In genomic region chr2:128545447-128545846, GRCm38 (mm10) we compare ENCODE assay signal across 26 mouse cellular contexts. TPM values are rescaled to one million over a fixed set of nuclear protein-coding genes. Genes with fewer than 3 reads are reported as not detected.
DNase-seq lines count a peak whose midpoint lies in the region; ATAC-seq and TF ChIP-seq lines count a peak whose summit lies in the region.
"Had no signal": no experiment of that assay in that cellular context is flagged by ENCODE, and none has a peak within 500 bp of the region (broad histone marks: within the 10 kb centered on the region; RNA-seq: fewer than 3 reads in every experiment).

No protein-coding gene starts in this region.

- no peak for DNase-seq in forebrain, embryonic 14.5 days (ENCODE audit: low spot score)
- no peak for DNase-seq in stomach, postnatal 0 days (ENCODE audit: low spot score)
- no peak for DNase-seq in embryonic facial prominence, embryonic 10.5 days (ENCODE audit: low spot score)
- no peak for DNase-seq in limb, embryonic 14.5 days (ENCODE audit: low spot score)
- no peak for DNase-seq in hindbrain, embryonic 11.5 days (ENCODE audit: low spot score)
- DNase-seq: cerebellum, adult 11-12 months; cerebellum, adult 9-10 months; heart, adult 11 months had no signal

- H3K36me3 ChIP-seq in forebrain, embryonic 12.5 days (replicated peaks), result no peaks in the 10 kb centered on the region
- H3K36me3 ChIP-seq in forebrain, embryonic 14.5 days (ENCODE audit: control insufficient read depth, insufficient read depth, low read length), result no peaks in the 10 kb centered on the region
- no peaks in the 10 kb centered on the region for H3K36me3 ChIP-seq in stomach, embryonic 15.5 days
- H3K36me3 ChIP-seq in stomach, postnatal 0 days (ENCODE audit: control insufficient read depth, insufficient read depth, low read length), result no peaks in the 10 kb centered on the region
- H3K36me3 ChIP-seq in embryonic facial prominence, embryonic 10.5 days (replicated peaks), result no peaks in the 10 kb centered on the region
- no peaks in the 10 kb centered on the region for H3K36me3 ChIP-seq in limb, embryonic 14.5 days (ENCODE audit: control insufficient read depth, insufficient read depth, low read length)
- H3K36me3 ChIP-seq in hindbrain, embryonic 11.5 days (ENCODE audit: control insufficient read depth, insufficient read depth, low read length), result no peaks in the 10 kb centered on the region
- H3K36me3 ChIP-seq: embryonic facial prominence, embryonic 12.5 days; heart, embryonic 10.5 days had no signal

- no peaks in the 10 kb centered on the region for H3K27me3 ChIP-seq in forebrain, embryonic 12.5 days
- H3K27me3 ChIP-seq in forebrain, embryonic 14.5 days (replicated peaks; ENCODE audit: control insufficient read depth, insufficient read depth, low read length), result no peaks in the 10 kb centered on the region
- no peaks in the 10 kb centered on the region for H3K27me3 ChIP-seq in stomach, embryonic 15.5 days (replicated peaks)
- no peaks in the 10 kb centered on the region for H3K27me3 ChIP-seq in stomach, postnatal 0 days (ENCODE audit: control insufficient read depth, insufficient read depth, low read length)
- H3K27me3 ChIP-seq in embryonic facial prominence, embryonic 10.5 days (replicated peaks; ENCODE audit: low read depth, poor library complexity, severe bottlenecking), result no peaks in the 10 kb centered on the region
- no peaks in the 10 kb centered on the region for H3K27me3 ChIP-seq in limb, embryonic 14.5 days (ENCODE audit: control insufficient read depth, insufficient read depth, low read length)
- H3K27me3 ChIP-seq in hindbrain, embryonic 11.5 days (ENCODE audit: control insufficient read depth, insufficient read depth, low read length), result no peaks in the 10 kb centered on the region
- H3K27me3 ChIP-seq: embryonic facial prominence, embryonic 12.5 days; forebrain, embryonic 13.5 days had no signal

- no peak for TF ChIP-seq CTCF in stomach, postnatal 0 days (IDR thresholded peaks at IDR 0.05; ENCODE audit: low read depth)

- TF ChIP-seq POLR2A in limb, embryonic 14.5 days (IDR thresholded peaks at IDR 0.05; ENCODE audit: borderline replicate concordance, extremely low read depth, insufficient read depth, insufficient read length), result no peak

- no peak overlapping the region for H3K4me2 ChIP-seq in forebrain, embryonic 12.5 days
- no peak overlapping the region for H3K4me2 ChIP-seq in forebrain, embryonic 14.5 days (ENCODE audit: low read length)
- no peak overlapping the region for H3K4me2 ChIP-seq in stomach, embryonic 15.5 days
- no peak overlapping the region for H3K4me2 ChIP-seq in stomach, postnatal 0 days (replicated peaks; ENCODE audit: low read depth)
- H3K4me2 ChIP-seq in limb, embryonic 14.5 days (replicated peaks; ENCODE audit: low read depth, low read length, severe bottlenecking), result no peak overlapping the region
- H3K4me2 ChIP-seq in hindbrain, embryonic 11.5 days (replicated peaks; ENCODE audit: low read depth, low read length), result no peak overlapping the region
- H3K4me2 ChIP-seq: embryonic facial prominence, embryonic 12.5 days; forebrain, embryonic 13.5 days; hindbrain, embryonic 14.5 days had no signal

- no peak overlapping the region for H3K4me3 ChIP-seq in forebrain, embryonic 12.5 days (replicated peaks)
- H3K4me3 ChIP-seq in forebrain, embryonic 14.5 days (ENCODE audit: low read depth, low read length), result no peak overlapping the region
- no peak overlapping the region for H3K4me3 ChIP-seq in stomach, embryonic 15.5 days (replicated peaks)
- H3K4me3 ChIP-seq in stomach, postnatal 0 days (ENCODE audit: low read depth, low read length), result no peak overlapping the region
- no peak overlapping the region for H3K4me3 ChIP-seq in embryonic facial prominence, embryonic 10.5 days
- no peak overlapping the region for H3K4me3 ChIP-seq in limb, embryonic 14.5 days (replicated peaks; ENCODE audit: low read length)
- H3K4me3 ChIP-seq in hindbrain, embryonic 11.5 days (ENCODE audit: low read depth, low read length), result no peak overlapping the region
- H3K4me3 ChIP-seq: embryonic facial prominence, embryonic 12.5 days; forebrain, embryonic 13.5 days; heart, embryonic 10.5 days had no signal

- 61% methylated on average over 7 of the region's 7 CpGs for WGBS in forebrain, embryonic 12.5 days
- WGBS in forebrain, embryonic 14.5 days, result 60% methylated on average over 7 of the region's 7 CpGs
- WGBS in stomach, embryonic 15.5 days, result 82% methylated on average over 7 of the region's 7 CpGs
- 82% methylated on average over 7 of the region's 7 CpGs for WGBS in stomach, postnatal 0 days
- 78% methylated on average over 7 of the region's 7 CpGs for whole genome bisulfite sequencing in embryonic facial prominence, embryonic 10.5 days
- WGBS in limb, embryonic 14.5 days, result 73% methylated on average over 7 of the region's 7 CpGs
- 75% methylated on average over 7 of the region's 7 CpGs for WGBS in hindbrain, embryonic 11.5 days

- H3K27ac ChIP-seq in forebrain, embryonic 12.5 days, result peak overlapping the region; percentile 15; the same call in 1 of the 2 replicates
- H3K27ac ChIP-seq in forebrain, embryonic 14.5 days (ENCODE audit: low read depth, low read length), result no peak overlapping the region
- 0 out of 2 replicates have a peak overlapping the region, but pooled peaks have one; percentile 26 for H3K27ac ChIP-seq in stomach, embryonic 15.5 days
- H3K27ac ChIP-seq in stomach, postnatal 0 days (replicated peaks), result no peak overlapping the region
- peak overlapping the region; percentile 68 for H3K27ac ChIP-seq in embryonic facial prominence, embryonic 10.5 days (replicated peaks)
- 0 out of 2 replicates have a peak overlapping the region, but pooled peaks have one; percentile 13 for H3K27ac ChIP-seq in limb, embryonic 14.5 days (replicated peaks; ENCODE audit: low read depth, low read length)
- H3K27ac ChIP-seq in hindbrain, embryonic 11.5 days (ENCODE audit: low read depth, low read length), result no peak overlapping the region
- H3K27ac ChIP-seq: embryonic facial prominence, embryonic 12.5 days; forebrain, embryonic 13.5 days; heart, embryonic 10.5 days; hindbrain, embryonic 14.5 days had no signal

- H3K9ac ChIP-seq in forebrain, embryonic 12.5 days, result no peak overlapping the region
- no peak overlapping the region for H3K9ac ChIP-seq in forebrain, embryonic 14.5 days (ENCODE audit: low read length)
- H3K9ac ChIP-seq in stomach, embryonic 15.5 days, result no peak overlapping the region
- no peak overlapping the region for H3K9ac ChIP-seq in stomach, postnatal 0 days (ENCODE audit: low read length)
- H3K9ac ChIP-seq in limb, embryonic 14.5 days (ENCODE audit: low read depth, low read length, severe bottlenecking), result no peak overlapping the region
- no peak overlapping the region for H3K9ac ChIP-seq in hindbrain, embryonic 11.5 days (ENCODE audit: low read depth, low read length)
- H3K9ac ChIP-seq: embryonic facial prominence, embryonic 12.5 days; forebrain, embryonic 13.5 days; hindbrain, embryonic 14.5 days had no signal

- H3K9me3 ChIP-seq in forebrain, embryonic 12.5 days, result no peaks in the 10 kb centered on the region
- H3K9me3 ChIP-seq in forebrain, embryonic 14.5 days (replicated peaks; ENCODE audit: control insufficient read depth, low read length), result no peaks in the 10 kb centered on the region
- H3K9me3 ChIP-seq in stomach, embryonic 15.5 days, result no peaks in the 10 kb centered on the region
- H3K9me3 ChIP-seq in stomach, postnatal 0 days (ENCODE audit: control insufficient read depth, low read length), result no peaks in the 10 kb centered on the region
- no peaks in the 10 kb centered on the region for H3K9me3 ChIP-seq in embryonic facial prominence, embryonic 10.5 days
- H3K9me3 ChIP-seq in limb, embryonic 14.5 days (ENCODE audit: control insufficient read depth, low read length), result no peaks in the 10 kb centered on the region
- no peaks in the 10 kb centered on the region for H3K9me3 ChIP-seq in hindbrain, embryonic 11.5 days (ENCODE audit: control insufficient read depth, low read length)
- H3K9me3 ChIP-seq: embryonic facial prominence, embryonic 12.5 days; forebrain, embryonic 13.5 days; heart, embryonic 10.5 days had no signal

- H3K4me1 ChIP-seq in forebrain, embryonic 12.5 days, result peaks cover 13% of the 10 kb centered on the region
- H3K4me1 ChIP-seq in forebrain, embryonic 14.5 days (ENCODE audit: control insufficient read depth, insufficient read depth, low read length), result no peaks in the 10 kb centered on the region
- H3K4me1 ChIP-seq in stomach, embryonic 15.5 days, result peaks cover 38% of the 10 kb centered on the region
- no peaks in the 10 kb centered on the region; the same call in 1 of the 2 replicates for H3K4me1 ChIP-seq in stomach, postnatal 0 days (replicated peaks; ENCODE audit: control insufficient read depth, insufficient read depth)
- H3K4me1 ChIP-seq in embryonic facial prominence, embryonic 10.5 days, result peaks cover 30% of the 10 kb centered on the region
- peaks cover 46% of the 10 kb centered on the region for H3K4me1 ChIP-seq in limb, embryonic 14.5 days (ENCODE audit: control insufficient read depth, insufficient read depth, low read length)
- H3K4me1 ChIP-seq in hindbrain, embryonic 11.5 days (replicated peaks; ENCODE audit: control insufficient read depth, insufficient read depth, low read length), result no peaks in the 10 kb centered on the region

- no peak for TF ChIP-seq EP300 in stomach, postnatal 0 days (optimal IDR thresholded peaks at IDR 0.05)

- no peak for ATAC-seq in forebrain, embryonic 12.5 days (ENCODE audit: low FRiP score)
- ATAC-seq in forebrain, embryonic 14.5 days, result no peak
- ATAC-seq in stomach, embryonic 15.5 days (ENCODE audit: insufficient read depth, low FRiP score, low read depth), result no peak
- no peak for ATAC-seq in stomach, postnatal 0 days (ENCODE audit: low FRiP score, low TSS enrichment)
- no peak for ATAC-seq in limb, embryonic 14.5 days (ENCODE audit: low FRiP score, low read depth)
- no peak for ATAC-seq in megakaryocyte-erythroid progenitor cell, adult 5-6 weeks (replicated peaks; ENCODE audit: low FRiP score, low TSS enrichment, poor library complexity, severe bottlenecking)
- no peak for ATAC-seq in hindbrain, embryonic 11.5 days (ENCODE audit: low FRiP score)
- ATAC-seq: forebrain, embryonic 13.5 days had no signal

RNA-seq across cellular contexts. Expression of gene Spdye4c, which starts 45.6 kb away (rescaled TPM):
- not detected in 2 replicates for polyA plus RNA-seq in forebrain, embryonic 12.5 days (2016; fragmentation: Nextera tagmentation; extraction: Ambion mirVana)
- not detected in 2 replicates for polyA plus RNA-seq in forebrain, embryonic 14.5 days (2014; fragmentation: Nextera tagmentation; extraction: Ambion mirVana)
- polyA plus RNA-seq in stomach, embryonic 15.5 days (2015; fragmentation: Nextera tagmentation; extraction: Ambion mirVana), result not detected in 2 replicates
- not detected in 2 replicates for polyA plus RNA-seq in stomach, postnatal 0 days (2015; fragmentation: Nextera tagmentation; extraction: Ambion mirVana)
- not detected in 2 replicates for polyA plus RNA-seq in embryonic facial prominence, embryonic 10.5 days (2016; fragmentation: Nextera tagmentation; extraction: Ambion mirVana)
- not detected in 2 replicates for polyA plus RNA-seq in limb, embryonic 14.5 days (2012; rRNA removed)
- polyA plus RNA-seq in limb, embryonic 14.5 days (2014; fragmentation: Nextera tagmentation; extraction: Ambion mirVana), result not detected in 2 replicates
- total RNA-seq in megakaryocyte-erythroid progenitor cell, adult 5-6 weeks (2014; fragmentation: Nextera tagmentation), result not detected in 2 replicates
- not detected in 2 replicates for total RNA-seq in megakaryocyte-erythroid progenitor cell, adult 5-6 weeks (2017)
- not detected in 2 replicates for polyA plus RNA-seq in hindbrain, embryonic 11.5 days (2014; fragmentation: Nextera tagmentation; extraction: Ambion mirVana)
- total RNA-seq: adrenal gland, postnatal 10 days; adrenal gland, postnatal 4 days; gastrocnemius, adult 8-10 months; gastrocnemius, postnatal 36 days; heart, postnatal 10 days; heart, postnatal 4 days; MEL had no signal
- polyA plus RNA-seq: brain, embryonic 14.5 days; CD4-positive, CD25-positive, alpha-beta regulatory T cell, adult 4 months; embryonic facial prominence, embryonic 12.5 days; forebrain, embryonic 13.5 days; heart, embryonic 10.5 days; heart, embryonic 14.5 days; hindbrain, embryonic 14.5 days; intestine, postnatal 0 days had no signal

Comparison
In these comparisons a context has a peak if more than half of its experiments do, and no peak if none do; other contexts are left out.
1. H3K27ac ChIP-seq: peak in forebrain, embryonic 12.5 days (single experiment), stomach, embryonic 15.5 days (single experiment), embryonic facial prominence, embryonic 10.5 days (single experiment) and limb, embryonic 14.5 days (single experiment); none in forebrain, embryonic 14.5 days (single experiment), stomach, postnatal 0 days (single experiment) and hindbrain, embryonic 11.5 days (single experiment).